In genomic region chr17:56290388-56291170, GRCm38 (mm10) we compare ENCODE assay signal across 1 mouse cellular context.
TF ChIP-seq lines count a peak whose summit lies in the region.

No protein-coding gene starts in this region.

TF ChIP-seq in CH12.LX, 34 proteins besides CTCF, POLR2A, EP300 and RAD21 (continued from another document):
- TF ChIP-seq TCF12 (IDR thresholded peaks at IDR 0.05; ENCODE audit: low read depth, low read length) (peak; percentile 57; the same call in 1 of the 2 replicates), NELFE (IDR thresholded peaks at IDR 0.05; ENCODE audit: low read depth, low read length) (peak; percentile 48), MAFK (IDR thresholded peaks at IDR 0.05; ENCODE audit: insufficient replicate concordance, low read length) (no peak), JUND (conservative IDR thresholded peaks at IDR 0.05; ENCODE audit: low read depth, low read length) (no peak), SMC3 (IDR thresholded peaks at IDR 0.05; ENCODE audit: low read depth, low read length) (no peak), MAZ (IDR thresholded peaks at IDR 0.05; ENCODE audit: low read depth, low read length) (peak; percentile 68; the same call in 1 of the 2 replicates), RCOR1 (conservative IDR thresholded peaks at IDR 0.05; ENCODE audit: low read depth, low read length) (no peak), ZMIZ1 (IDR thresholded peaks at IDR 0.05; ENCODE audit: low read depth, low read length) (no peak; the same call in none of the 2 replicates), BHLHE40 (IDR thresholded peaks at IDR 0.05; ENCODE audit: low read depth, low read length) (peak; percentile 51), JUN (IDR thresholded peaks at IDR 0.05; ENCODE audit: insufficient read depth, low read depth, low read length) (no peak), MYC (IDR thresholded peaks at IDR 0.05; ENCODE audit: low read depth, low read length) (no peak), E2F4 (IDR thresholded peaks at IDR 0.05; ENCODE audit: insufficient replicate concordance, low read depth, low read length) (no peak), IRF4 (IDR thresholded peaks at IDR 0.05; ENCODE audit: low read depth, low read length) (no peak), USF1 (IDR thresholded peaks at IDR 0.05; ENCODE audit: low read depth, low read length) (no peak), ZC3H11A (IDR thresholded peaks at IDR 0.05; ENCODE audit: low read depth, low read length) (no peak), ETS1 (conservative IDR thresholded peaks at IDR 0.05; ENCODE audit: low read depth, low read length) (no peak), CHD2 (IDR thresholded peaks at IDR 0.05; ENCODE audit: low read length) (peak; percentile 75)
